Mouse (Mus musculus): ENCODE results near the gene Eif4a1. TPM values are rescaled to one million over a fixed set of nuclear protein-coding genes. Genes with fewer than 3 reads are reported as not detected.
"Not testable (repeated sequence)": the region's sequence is repeated elsewhere in the genome, so short reads cannot be mapped to it uniquely, and the experiment has no call there.

Gene Eif4a1
- polyA plus RNA-seq, 1 experiment from 2014 or later: 420 TPM

DNA sequence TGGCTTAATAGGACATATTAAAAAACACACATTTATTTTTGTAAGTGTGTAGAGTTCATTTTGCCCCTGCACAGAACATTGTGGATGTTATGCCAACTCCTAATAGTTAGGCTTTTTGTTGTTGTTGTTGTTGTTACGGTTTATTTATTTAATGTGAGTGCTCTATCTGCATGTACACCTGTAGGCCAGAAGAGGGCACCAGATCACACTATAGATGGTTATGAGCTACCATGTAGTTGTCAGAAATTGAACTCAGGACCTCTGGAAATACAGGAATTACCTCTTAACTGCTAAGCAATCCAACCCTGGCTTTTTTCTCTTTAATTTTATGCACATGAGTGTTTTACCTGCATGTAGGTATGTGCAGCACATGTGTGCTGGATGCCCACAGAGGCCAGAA is 42.4 kb downstream of the Eif4a1 start:
- Histone ChIP-seq H3K36me3 (no peaks in the 10 kb centered on the region), H3K4me3 (no peak overlapping the region), H3K4me2 (no peak overlapping the region), H3K9me3 (replicated peaks) (no peaks in the 10 kb centered on the region), H3K9ac (no peak overlapping the region), H3K27me3 (replicated peaks) (no peaks in the 10 kb centered on the region), H3K27ac (ENCODE audit: poor library complexity, severe bottlenecking) (no peak overlapping the region), H3K4me1 (replicated peaks) (peaks cover 14% of the 10 kb centered on the region)
- no peak for ATAC-seq (ENCODE audit: insufficient number of reproducible peaks, low FRiP score)
- WGBS: 63% methylated on average over 1 of the region's 1 CpGs

DNA sequence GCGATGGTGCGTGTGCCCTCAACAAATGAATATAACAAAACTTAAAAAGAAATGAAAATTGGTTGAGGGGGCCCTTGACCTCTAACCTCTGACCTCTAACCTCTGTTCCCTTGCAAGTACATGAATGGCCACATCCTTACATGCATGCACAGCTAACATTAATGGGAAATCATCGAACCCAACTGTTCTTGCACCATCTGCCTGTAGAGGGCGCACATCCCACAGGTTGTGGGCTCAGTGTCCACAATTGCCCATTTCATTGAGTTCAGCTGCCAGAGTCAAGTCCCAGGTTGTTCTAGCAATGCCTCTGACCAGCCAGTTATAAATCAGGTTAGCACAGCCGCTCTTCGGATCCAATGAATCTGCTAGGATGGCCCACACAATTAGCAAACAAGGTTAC is 43.9 kb downstream of the Eif4a1 start:
- no peaks in the 10 kb centered on the region for H3K36me3 ChIP-seq
- H3K27me3 ChIP-seq (replicated peaks): no peaks in the 10 kb centered on the region
- WGBS: 37% methylated on average over 6 of the region's 6 CpGs
- 0 out of 2 replicates have a peak, but pooled peaks cover 3% of the 10 kb centered on the region for H3K4me1 ChIP-seq (replicated peaks)
- no peak overlapping the region for H3K9ac ChIP-seq
- ATAC-seq (ENCODE audit: insufficient number of reproducible peaks, low FRiP score): no peak
- H3K27ac ChIP-seq (ENCODE audit: poor library complexity, severe bottlenecking): no peak overlapping the region
- no peak overlapping the region for H3K4me2 ChIP-seq
- H3K9me3 ChIP-seq (replicated peaks): no peaks in the 10 kb centered on the region
- H3K4me3 ChIP-seq: no peak overlapping the region

DNA sequence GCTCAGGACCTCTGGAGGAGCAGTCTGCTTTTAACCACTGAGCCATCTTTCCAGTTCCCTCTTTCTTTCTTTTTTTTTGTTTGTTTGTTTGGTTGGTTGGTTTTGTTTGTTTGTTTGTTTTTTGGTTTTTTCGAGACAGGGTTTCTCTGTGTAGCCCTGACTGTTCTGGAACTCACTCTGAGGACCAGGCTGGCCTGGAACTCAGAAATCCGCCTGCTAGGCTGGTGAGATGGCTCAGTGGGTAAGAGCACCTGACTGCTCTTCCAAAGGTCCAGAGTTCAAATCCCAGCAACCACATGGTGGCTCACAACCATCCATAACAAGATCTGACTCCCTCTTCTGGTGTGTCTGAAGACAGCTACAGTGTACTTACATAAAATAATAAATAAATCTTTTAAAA is 47.9 kb downstream of the Eif4a1 start:
- not testable (repeated sequence) for H3K27me3 ChIP-seq (replicated peaks); H3K27ac ChIP-seq (ENCODE audit: poor library complexity, severe bottlenecking); ATAC-seq (ENCODE audit: insufficient number of reproducible peaks, low FRiP score); H3K4me3 ChIP-seq; H3K36me3 ChIP-seq; H3K9me3 ChIP-seq (replicated peaks); H3K4me2 ChIP-seq; H3K9ac ChIP-seq
- H3K4me1 ChIP-seq (replicated peaks): peaks cover 15% of the 10 kb centered on the region
- 77% methylated on average over 2 of the region's 2 CpGs for WGBS

DNA sequence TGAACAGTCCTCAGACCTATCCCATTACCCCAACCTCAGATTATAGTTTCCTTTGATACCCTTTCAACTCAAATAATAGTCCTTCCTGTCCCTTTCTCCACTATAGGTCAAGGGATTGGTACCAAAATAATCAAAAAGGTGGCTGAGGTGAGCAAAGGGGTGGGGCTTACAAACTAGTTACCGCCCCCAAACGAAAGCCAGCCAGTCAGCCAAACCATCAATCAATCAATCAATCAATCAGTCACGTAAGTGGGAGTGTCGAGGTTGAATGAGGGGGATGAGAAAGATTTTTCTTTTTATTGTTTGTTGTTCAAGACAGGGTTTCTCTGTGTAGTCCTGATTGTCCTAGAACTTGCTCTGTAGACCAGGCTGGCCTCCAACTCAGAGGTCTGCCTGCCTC is 49.2 kb downstream of the Eif4a1 start:
- Histone ChIP-seq H3K4me3 (peak overlapping the region; percentile 64; the same call in 1 of the 2 replicates), H3K27ac (ENCODE audit: poor library complexity, severe bottlenecking) (no peak overlapping the region), H3K9ac (no peak overlapping the region), H3K36me3 (no peaks in the 10 kb centered on the region), H3K4me2 (peak overlapping the region; percentile 86), H3K4me1 (replicated peaks) (peaks cover 13% of the 10 kb centered on the region), H3K9me3 (replicated peaks) (no peaks in the 10 kb centered on the region), H3K27me3 (replicated peaks) (no peaks in the 10 kb centered on the region)
- WGBS: 78% methylated on average over 4 of the region's 4 CpGs
- ATAC-seq (ENCODE audit: insufficient number of reproducible peaks, low FRiP score): no peak

DNA sequence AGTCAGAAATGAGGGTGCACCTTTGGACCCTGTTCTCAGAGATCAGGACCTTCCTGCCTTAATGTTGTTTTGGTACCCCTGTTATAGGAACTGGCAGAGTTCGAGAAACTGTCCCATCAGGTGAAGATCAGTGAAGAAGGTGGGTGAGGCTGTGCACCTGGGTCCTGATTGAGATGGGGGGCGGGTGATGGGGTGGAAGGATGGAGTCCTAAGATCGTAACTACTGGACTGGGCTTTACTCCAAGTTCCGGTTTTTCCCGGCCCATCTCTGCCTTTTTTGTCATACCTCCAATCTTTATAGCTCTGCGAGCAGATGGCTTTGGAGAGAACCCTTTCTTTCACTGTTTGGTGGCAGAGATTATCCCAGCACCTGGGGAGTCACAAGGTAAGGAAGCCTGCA is 49.8 kb downstream of the Eif4a1 start:
- peak overlapping the region; percentile 86 for H3K4me2 ChIP-seq
- peak overlapping the region; percentile 64 for H3K4me3 ChIP-seq
- peak overlapping the region; percentile 59; the same call in 1 of the 2 replicates for H3K27ac ChIP-seq (ENCODE audit: poor library complexity, severe bottlenecking)
- H3K9me3 ChIP-seq (replicated peaks): no peaks in the 10 kb centered on the region
- H3K27me3 ChIP-seq (replicated peaks): 0 out of 2 replicates have a peak, but pooled peaks cover 5% of the 10 kb centered on the region
- peaks cover 17% of the 10 kb centered on the region for H3K4me1 ChIP-seq (replicated peaks)
- ATAC-seq (ENCODE audit: insufficient number of reproducible peaks, low FRiP score): no peak; the same call in 1 of the 2 replicates
- 37% methylated on average over 6 of the region's 6 CpGs for WGBS
- no peaks in the 10 kb centered on the region for H3K36me3 ChIP-seq
- H3K9ac ChIP-seq: peak overlapping the region; percentile 81

DNA sequence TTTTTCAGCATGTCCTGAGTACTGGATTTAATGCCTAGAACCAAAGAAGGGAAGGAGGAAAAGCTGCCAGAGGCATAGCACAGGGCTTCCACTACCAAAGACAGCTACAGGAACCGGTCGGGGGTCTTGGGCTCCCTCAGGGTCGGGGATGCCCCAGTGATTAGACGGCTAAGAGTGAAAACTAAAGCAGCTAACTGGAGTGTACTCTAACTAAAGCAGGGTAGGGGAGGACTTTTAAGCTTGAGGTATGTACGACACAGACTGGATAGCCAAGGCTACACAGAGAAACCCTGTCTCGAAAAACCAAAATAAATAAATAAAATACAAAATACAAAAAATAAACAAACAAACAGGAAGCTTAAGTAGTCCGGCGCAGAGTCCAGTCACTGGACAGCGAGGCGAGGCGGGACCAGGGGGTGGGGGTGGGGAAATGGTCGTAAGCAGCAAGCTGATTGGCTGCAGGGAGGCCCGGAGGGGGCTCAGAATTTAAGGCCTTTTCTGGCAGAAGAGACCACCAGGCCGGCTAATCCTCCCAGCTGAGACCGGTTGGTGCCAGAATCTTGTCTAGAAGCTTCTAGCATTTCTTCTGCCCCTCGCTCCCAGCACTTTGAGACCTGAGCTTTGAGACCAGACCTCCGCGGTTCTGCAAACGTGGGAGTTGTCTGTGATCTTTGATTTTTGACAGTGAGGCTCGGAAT is 50.5 kb downstream of the Eif4a1 start, which contains the start of gene Sat2:
Sat2 (plus strand) TSS at position 454 of the 698 bp plus-strand sequence.
- H3K36me3 ChIP-seq: no peaks in the 10 kb centered on the region

DNA sequence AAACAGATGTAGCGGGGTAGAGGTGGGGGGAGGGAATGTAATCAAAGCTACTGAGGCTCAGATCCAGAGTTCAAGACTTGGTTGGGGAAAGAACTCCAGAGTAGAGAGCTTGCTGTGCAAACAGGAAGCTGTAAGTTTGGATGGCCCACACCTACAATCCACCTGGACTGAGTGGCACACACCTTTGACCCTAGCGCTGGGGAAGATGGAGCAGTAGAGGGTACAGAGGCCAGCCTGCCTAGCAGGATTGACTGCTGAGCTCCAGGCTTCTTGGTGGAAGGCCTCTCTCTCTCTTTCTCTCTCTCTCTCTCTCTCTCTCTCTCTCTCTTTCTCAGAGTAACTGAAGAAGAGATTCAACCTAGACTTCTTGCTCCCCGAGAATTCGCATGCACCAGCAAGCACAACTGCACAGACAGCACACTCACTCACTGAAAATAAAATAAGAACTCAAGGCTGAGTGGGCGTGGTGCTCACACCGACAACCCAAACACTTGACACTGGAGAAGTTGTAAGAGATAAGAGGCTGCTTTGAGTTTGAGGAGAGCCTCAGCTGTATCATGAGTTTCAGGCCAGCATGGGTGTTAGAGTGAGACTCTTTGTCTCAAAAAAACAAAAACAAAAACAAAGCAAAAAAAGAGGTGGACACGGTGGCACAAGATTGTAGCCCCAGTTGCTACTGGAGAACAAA is 51.7 kb downstream of the Eif4a1 start:
- 0 out of 2 replicates have a peak, but pooled peaks cover 9% of the 10 kb centered on the region for H3K27me3 ChIP-seq (replicated peaks)
- peak; percentile 43; the same call in 1 of the 2 replicates for ATAC-seq (ENCODE audit: insufficient number of reproducible peaks, low FRiP score)
- H3K4me1 ChIP-seq (replicated peaks): peaks cover 17% of the 10 kb centered on the region
- no peak overlapping the region for H3K4me3 ChIP-seq
- no peak overlapping the region for H3K9ac ChIP-seq
- H3K36me3 ChIP-seq: no peaks in the 10 kb centered on the region
- H3K9me3 ChIP-seq (replicated peaks): no peaks in the 10 kb centered on the region
- H3K4me2 ChIP-seq: no peak overlapping the region
- 56% methylated on average over 7 of the region's 7 CpGs for WGBS
- no peak overlapping the region for H3K27ac ChIP-seq (ENCODE audit: poor library complexity, severe bottlenecking)

More for the DNA sequence above, 50.5 kb downstream of the Eif4a1 start, which contains the start of gene Sat2:
- peaks cover 17% of the 10 kb centered on the region for H3K4me1 ChIP-seq (replicated peaks)
- H3K9me3 ChIP-seq (replicated peaks): no peaks in the 10 kb centered on the region
- 0 out of 2 replicates have a peak, but pooled peaks cover 5% of the 10 kb centered on the region for H3K27me3 ChIP-seq (replicated peaks)
- H3K4me3 ChIP-seq: peak within 1 kb of the TSS; percentile 64
- WGBS: 2% methylated on average over 20 of the region's 20 CpGs
- peak within 1 kb of the TSS; percentile 81 for H3K9ac ChIP-seq
- ATAC-seq (ENCODE audit: insufficient number of reproducible peaks, low FRiP score): peak; percentile 84
- peak within 1 kb of the TSS; percentile 59; the same call in 1 of the 2 replicates for H3K27ac ChIP-seq (ENCODE audit: poor library complexity, severe bottlenecking)
- peak within 1 kb of the TSS; percentile 86 for H3K4me2 ChIP-seq

DNA sequence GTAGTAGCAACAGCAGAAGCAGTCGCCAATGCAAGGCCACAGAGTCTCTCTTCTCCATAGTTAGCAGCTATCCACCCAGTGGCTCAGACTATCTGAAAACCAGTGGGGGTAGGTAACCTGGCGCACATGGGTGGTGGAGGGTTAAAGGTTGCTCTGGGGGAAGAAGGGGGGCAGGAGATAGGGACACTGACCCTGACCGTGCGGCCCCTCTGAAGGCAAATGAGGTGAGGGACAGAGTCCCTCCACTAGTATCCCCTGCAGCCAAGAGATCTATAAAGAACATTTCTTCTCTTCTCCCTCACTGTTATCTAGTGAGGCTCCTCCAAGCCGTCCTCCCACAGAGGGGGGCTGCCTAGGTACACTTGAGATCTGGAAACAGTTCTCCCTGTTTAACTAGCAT is 54.4 kb downstream of the Eif4a1 start, which contains the start of gene Shbg:
Shbg (minus strand) TSS at position 101 of the 400 bp plus-strand sequence.
- no peak within 1 kb of the TSS for H3K27ac ChIP-seq (ENCODE audit: poor library complexity, severe bottlenecking)
- 0 out of 2 replicates have a peak, but pooled peaks cover 11% of the 10 kb centered on the region for H3K27me3 ChIP-seq (replicated peaks)
- H3K4me3 ChIP-seq: no peak within 1 kb of the TSS
- H3K4me2 ChIP-seq: no peak within 1 kb of the TSS
- H3K4me1 ChIP-seq (replicated peaks): peaks cover 23% of the 10 kb centered on the region
- 52% methylated on average over 5 of the region's 5 CpGs for WGBS
- peak within 1 kb of the TSS; percentile 38; the same call in 1 of the 2 replicates for H3K9ac ChIP-seq
- no peaks in the 10 kb centered on the region for H3K9me3 ChIP-seq (replicated peaks)
- no peak for ATAC-seq (ENCODE audit: insufficient number of reproducible peaks, low FRiP score)
- no peaks in the 10 kb centered on the region for H3K36me3 ChIP-seq

MicroRNAs encoded within 50 kb of the gene (microRNA counts, 519-probe panel; counts per million panel counts)
- microRNA mmu-miR-1934 (not detected), microRNA mmu-miR-467f (3,709 counts per million, percentile 25 among the panel's probes with 10 or more counts)

Small RNA genes within 50 kb of the gene (microRNA-seq; reads per million reads assigned to microRNA genes)
- 2.6 reads per million, percentile 3 among the genes with 10 or more reads in this experiment for gene Mir1934
- not detected for gene Mir467f

Other genes starting within 250 kb of the Eif4a1 start
- gene Dnah2, start 123.3 kb downstream of the Eif4a1 start, polyA plus RNA-seq (2016; fragmentation: Nextera tagmentation; extraction: Ambion mirVana): 0.15 and 0.59 TPM in 2 replicates
- gene Efnb3, start 112.2 kb downstream of the Eif4a1 start, polyA plus RNA-seq (2016; fragmentation: Nextera tagmentation; extraction: Ambion mirVana): 87.4 and 90.0 TPM in 2 replicates
- gene Wrap53, start 92.2 kb downstream of the Eif4a1 start, polyA plus RNA-seq (2016; fragmentation: Nextera tagmentation; extraction: Ambion mirVana): 18.7 and 19.5 TPM in 2 replicates
- 76.0 and 79.1 TPM in 2 replicates for gene Trp53, start 92.1 kb downstream of the Eif4a1 start, polyA plus RNA-seq (2016; fragmentation: Nextera tagmentation; extraction: Ambion mirVana)
- 30.9 and 31.1 TPM in 2 replicates for gene Atp1b2, start 66.5 kb downstream of the Eif4a1 start, polyA plus RNA-seq (2016; fragmentation: Nextera tagmentation; extraction: Ambion mirVana)
- gene Shbg, start 54.5 kb downstream of the Eif4a1 start, polyA plus RNA-seq (2016; fragmentation: Nextera tagmentation; extraction: Ambion mirVana): 0.13 and 0.82 TPM in 2 replicates
- 16.5 and 17.4 TPM in 2 replicates for gene Sat2, start 50.4 kb downstream of the Eif4a1 start, polyA plus RNA-seq (2016; fragmentation: Nextera tagmentation; extraction: Ambion mirVana)
- gene Fxr2, start 39.4 kb downstream of the Eif4a1 start, polyA plus RNA-seq (2016; fragmentation: Nextera tagmentation; extraction: Ambion mirVana): 37.1 and 40.1 TPM in 2 replicates
- gene Sox15, start 17.1 kb downstream of the Eif4a1 start, polyA plus RNA-seq (2016; fragmentation: Nextera tagmentation; extraction: Ambion mirVana): not detected in 2 replicates
- gene Mpdu1, start 9.8 kb downstream of the Eif4a1 start, polyA plus RNA-seq (2016; fragmentation: Nextera tagmentation; extraction: Ambion mirVana): 48.6 and 53.8 TPM in 2 replicates
- gene Cd68, start 6.3 kb downstream of the Eif4a1 start, polyA plus RNA-seq (2016; fragmentation: Nextera tagmentation; extraction: Ambion mirVana): 4.3 and 5.2 TPM in 2 replicates
- 74.3 and 83.0 TPM in 2 replicates for gene Senp3, start 9.7 kb upstream of the Eif4a1 start, polyA plus RNA-seq (2016; fragmentation: Nextera tagmentation; extraction: Ambion mirVana)
- 0.28 and 0.47 TPM in 2 replicates for gene Tnfsf13, start 13.4 kb upstream of the Eif4a1 start, polyA plus RNA-seq (2016; fragmentation: Nextera tagmentation; extraction: Ambion mirVana)
- 5.6 and 6.9 TPM in 2 replicates for gene Tnfsf12, start 23.4 kb upstream of the Eif4a1 start, polyA plus RNA-seq (2016; fragmentation: Nextera tagmentation; extraction: Ambion mirVana)
- gene Tnfsfm13, start 23.7 kb upstream of the Eif4a1 start, polyA plus RNA-seq (2016; fragmentation: Nextera tagmentation; extraction: Ambion mirVana): 1.5 and 3.3 TPM in 2 replicates
- 23.7 and 25.2 TPM in 2 replicates for gene Polr2a, start 86.2 kb upstream of the Eif4a1 start, polyA plus RNA-seq (2016; fragmentation: Nextera tagmentation; extraction: Ambion mirVana)
- 0.33 TPM in 2 replicates for gene Slc35g3, start 89.5 kb upstream of the Eif4a1 start, polyA plus RNA-seq (2016; fragmentation: Nextera tagmentation; extraction: Ambion mirVana)
- gene Zbtb4, start 93.5 kb upstream of the Eif4a1 start, polyA plus RNA-seq (2016; fragmentation: Nextera tagmentation; extraction: Ambion mirVana): 2.9 and 3.3 TPM in 2 replicates
- 5.6 and 7.7 TPM in 2 replicates for gene Chrnb1, start 123.5 kb upstream of the Eif4a1 start, polyA plus RNA-seq (2016; fragmentation: Nextera tagmentation; extraction: Ambion mirVana)
- 2.3 and 2.4 TPM in 2 replicates for gene Fgf11, start 129.4 kb upstream of the Eif4a1 start, polyA plus RNA-seq (2016; fragmentation: Nextera tagmentation; extraction: Ambion mirVana)
- 1.5 and 1.6 TPM in 2 replicates for gene Tmem102, start 133.2 kb upstream of the Eif4a1 start, polyA plus RNA-seq (2016; fragmentation: Nextera tagmentation; extraction: Ambion mirVana)
- gene Gm39566, start 142.9 kb upstream of the Eif4a1 start, polyA plus RNA-seq (2016; fragmentation: Nextera tagmentation; extraction: Ambion mirVana): not detected in 2 replicates
- gene Spem2, start 146.0 kb upstream of the Eif4a1 start, polyA plus RNA-seq (2016; fragmentation: Nextera tagmentation; extraction: Ambion mirVana): not detected in 2 replicates
- gene Spem1, start 149.8 kb upstream of the Eif4a1 start, polyA plus RNA-seq (2016; fragmentation: Nextera tagmentation; extraction: Ambion mirVana): not detected in 2 replicates
- gene Nlgn2, start 165.4 kb upstream of the Eif4a1 start, polyA plus RNA-seq (2016; fragmentation: Nextera tagmentation; extraction: Ambion mirVana): 1.8 and 2.3 TPM in 2 replicates
- 289 and 297 TPM in 2 replicates for gene Tmem256, start 166.1 kb upstream of the Eif4a1 start, polyA plus RNA-seq (2016; fragmentation: Nextera tagmentation; extraction: Ambion mirVana)
- 77.9 and 82.3 TPM in 2 replicates for gene Plscr3, start 174.0 kb upstream of the Eif4a1 start, polyA plus RNA-seq (2016; fragmentation: Nextera tagmentation; extraction: Ambion mirVana)
- gene Tnk1, start 186.3 kb upstream of the Eif4a1 start, polyA plus RNA-seq (2016; fragmentation: Nextera tagmentation; extraction: Ambion mirVana): 0.28 and 0.32 TPM in 2 replicates
- gene Tmem95, start 205.6 kb upstream of the Eif4a1 start, polyA plus RNA-seq (2016; fragmentation: Nextera tagmentation; extraction: Ambion mirVana): not detected in 2 replicates
- gene Kctd11, start 209.0 kb upstream of the Eif4a1 start, polyA plus RNA-seq (2016; fragmentation: Nextera tagmentation; extraction: Ambion mirVana): 4.1 and 4.5 TPM in 2 replicates
- gene Acap1, start 223.1 kb upstream of the Eif4a1 start, polyA plus RNA-seq (2016; fragmentation: Nextera tagmentation; extraction: Ambion mirVana): 10.3 and 11.2 TPM in 2 replicates
- gene 2810408A11Rik, start 228.6 kb upstream of the Eif4a1 start, polyA plus RNA-seq (2016; fragmentation: Nextera tagmentation; extraction: Ambion mirVana): 4.7 and 5.2 TPM in 2 replicates
- gene Neurl4, start 228.6 kb upstream of the Eif4a1 start, polyA plus RNA-seq (2016; fragmentation: Nextera tagmentation; extraction: Ambion mirVana): 7.6 and 9.2 TPM in 2 replicates
- gene Gps2, start 241.5 kb upstream of the Eif4a1 start, polyA plus RNA-seq (2016; fragmentation: Nextera tagmentation; extraction: Ambion mirVana): 49.2 and 50.6 TPM in 2 replicates
- 1,286 and 1,307 TPM in 2 replicates for gene Eif5a, start 249.5 kb upstream of the Eif4a1 start, polyA plus RNA-seq (2016; fragmentation: Nextera tagmentation; extraction: Ambion mirVana)

Data from heart, embryonic 12.5 days (tissue).